Mouse (Mus musculus): ENCODE results near the gene Mapk8ip3. TPM values are rescaled to one million over a fixed set of nuclear protein-coding genes. Genes with fewer than 3 reads are reported as not detected.
A peak's percentile ranks its signal among the peaks of the same experiment; 100 is the strongest.
"Not testable (repeated sequence)": the region's sequence is repeated elsewhere in the genome, so short reads cannot be mapped to it uniquely, and the experiment has no call there.

Mapk8ip3 gene
- polyA plus RNA-seq (2015; fragmentation: Nextera tagmentation; extraction: Ambion mirVana), result 29.2 and 31.3 TPM in 2 replicates

DNA sequence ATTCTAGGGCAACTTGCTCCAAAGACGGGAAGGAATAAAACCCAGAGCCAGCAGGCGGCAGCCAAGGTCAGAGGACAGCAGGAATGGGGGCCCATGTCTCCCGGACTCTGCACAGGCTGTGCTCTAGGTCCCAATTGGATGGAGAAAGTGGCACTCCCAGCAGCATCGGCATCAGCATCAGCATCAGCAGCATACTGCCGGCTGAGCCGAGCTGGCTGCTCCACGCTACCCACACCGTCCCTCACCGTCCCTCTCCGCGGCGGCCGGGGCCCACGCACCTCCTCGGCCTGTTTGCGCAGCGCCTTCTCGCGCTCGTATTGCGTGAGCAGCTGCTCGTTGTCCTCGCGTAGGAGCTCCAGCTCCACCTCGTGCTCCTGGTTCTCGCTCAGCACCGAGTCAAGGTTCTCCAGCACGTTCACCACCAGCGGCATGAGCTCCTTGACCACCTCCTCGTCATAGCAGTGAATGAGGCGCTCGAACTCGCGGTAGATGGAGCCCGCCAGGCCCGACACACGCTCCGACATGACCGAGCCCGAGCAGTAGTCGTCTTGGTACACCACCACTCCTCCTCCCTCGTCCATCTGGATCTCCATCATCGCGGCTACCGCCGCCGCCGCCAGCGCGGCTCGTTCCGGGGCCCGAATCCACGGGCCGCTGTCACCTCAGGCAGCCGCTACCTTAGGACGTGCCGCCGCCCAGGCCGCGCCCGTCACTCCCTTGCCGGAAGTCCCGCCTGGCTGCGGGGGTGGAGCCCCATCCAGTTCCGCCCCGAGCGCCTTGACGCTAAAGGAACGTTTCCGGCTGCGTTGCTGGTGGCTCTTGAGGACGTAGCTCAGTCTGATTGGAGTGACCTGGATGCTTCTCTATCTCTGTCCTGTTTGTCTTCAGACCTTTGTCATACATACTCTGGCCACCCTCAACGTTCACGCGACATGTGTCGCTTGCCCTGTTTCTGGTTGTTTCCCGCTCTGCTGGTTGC is at the start of gene Mapk8ip3:
Mapk8ip3 (minus strand) TSS at position 719 of the 979 bp plus-strand sequence.
- H3K36me3 ChIP-seq, result no peaks in the 10 kb centered on the region
- no peaks in the 10 kb centered on the region for H3K27me3 ChIP-seq (replicated peaks)
- peaks cover 15% of the 10 kb centered on the region for H3K4me1 ChIP-seq
- peak within 1 kb of the TSS; percentile 68 for H3K4me3 ChIP-seq (replicated peaks)
- under 1% methylated on average over 78 of the region's 78 CpGs for WGBS
- H3K9ac ChIP-seq, result peak within 1 kb of the TSS; percentile 54
- peak within 1 kb of the TSS; percentile 79 for H3K27ac ChIP-seq
- peak; percentile 98 for ATAC-seq (ENCODE audit: insufficient read depth, low FRiP score, low read depth)
- H3K9me3 ChIP-seq, result no peaks in the 10 kb centered on the region
- H3K4me2 ChIP-seq, result peak within 1 kb of the TSS; percentile 83

DNA sequence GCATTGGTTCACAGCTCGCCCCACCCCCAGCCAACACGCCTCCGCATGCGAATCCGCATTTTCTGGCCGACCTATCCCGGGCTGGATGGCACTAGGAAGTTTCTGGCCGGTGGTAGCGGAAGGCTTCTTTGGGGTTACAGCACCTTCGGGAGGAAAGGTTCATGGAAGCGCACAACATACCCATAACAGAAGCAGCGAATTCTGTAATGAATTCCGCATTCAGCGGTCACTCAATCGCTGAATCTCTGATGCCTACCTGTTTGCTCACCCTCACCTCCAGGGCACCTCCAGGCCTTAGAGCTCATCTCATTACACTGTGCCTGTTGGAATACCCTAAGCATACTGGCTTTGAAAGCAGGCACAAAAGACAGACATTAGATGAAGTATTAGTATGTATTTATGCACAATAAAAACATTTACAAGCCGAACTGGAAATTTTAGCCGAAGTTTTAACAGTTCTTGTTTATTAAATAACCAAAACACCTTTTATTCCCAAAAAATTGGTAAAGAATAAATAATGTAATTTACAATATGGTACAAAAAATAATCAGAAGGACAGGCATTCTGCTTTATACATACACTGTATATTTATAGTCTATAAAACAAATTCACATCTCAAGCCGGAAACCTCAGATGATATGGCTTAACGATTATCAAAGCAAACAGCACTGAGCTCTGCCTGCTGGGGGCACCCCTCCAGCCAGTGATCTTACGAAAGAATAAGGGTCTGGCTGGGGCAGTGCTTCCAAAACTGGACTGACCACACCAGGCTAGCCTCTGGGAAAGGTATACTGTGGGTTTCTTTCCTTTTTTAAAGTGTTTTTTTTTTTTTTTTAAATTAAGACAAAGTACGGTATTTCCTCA is 24.3 kb upstream of the Mapk8ip3 start:
- Histone ChIP-seq H3K9ac (no peak overlapping the region), H3K4me2 (peak overlapping the region; percentile 64), H3K9me3 (no peaks in the 10 kb centered on the region), H3K4me3 (replicated peaks) (peak overlapping the region; percentile 78), H3K4me1 (0 out of 2 replicates have a peak, but pooled peaks cover 5% of the 10 kb centered on the region), H3K27ac (peak overlapping the region; percentile 32; the same call in 1 of the 2 replicates), H3K27me3 (replicated peaks) (no peaks in the 10 kb centered on the region), H3K36me3 (peaks cover 32% of the 10 kb centered on the region)
- ATAC-seq (ENCODE audit: insufficient read depth, low FRiP score, low read depth), result peak; percentile 28
- WGBS, result 13% methylated on average over 21 of the region's 21 CpGs

DNA sequence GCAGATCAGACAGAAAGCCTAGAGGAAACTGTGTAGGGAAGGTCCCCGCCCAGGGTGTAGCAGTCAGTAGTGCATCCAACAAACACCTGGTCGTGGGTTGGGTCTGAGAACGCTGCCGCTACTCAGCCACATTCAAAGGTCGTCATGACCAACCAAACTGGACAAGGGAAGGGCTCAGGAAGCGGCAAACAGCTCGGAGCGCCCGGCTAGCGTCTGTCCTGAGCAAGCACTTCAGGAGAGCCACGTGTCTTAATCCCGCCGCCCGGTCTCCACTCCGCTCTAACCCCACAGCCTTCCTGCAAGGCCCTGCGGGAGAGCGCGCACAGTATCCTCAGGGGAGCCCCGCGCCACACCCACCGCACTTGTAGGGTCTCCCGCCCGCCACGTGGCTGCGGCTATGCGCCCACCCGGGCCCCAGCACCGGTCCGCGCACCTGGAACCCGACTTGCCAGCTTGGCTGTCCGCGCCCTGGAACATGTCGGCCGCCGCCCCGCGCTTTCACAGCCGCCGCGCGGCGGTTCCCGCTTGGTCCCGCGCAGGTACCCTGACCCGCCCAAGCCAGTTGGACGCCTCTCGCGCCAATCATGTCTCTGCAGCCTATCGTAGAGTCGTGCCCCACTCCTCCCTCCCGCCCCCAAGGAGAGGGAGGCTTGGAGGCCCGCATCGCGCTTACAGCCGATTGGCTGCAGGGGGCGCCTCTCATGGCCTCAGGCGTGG is 23.5 kb upstream of the Mapk8ip3 start, which contains the start of gene Jpt2:
Jpt2 (minus strand) TSS at position 555 of the 717 bp plus-strand sequence.
- Histone ChIP-seq H3K36me3 (peaks cover 31% of the 10 kb centered on the region), H3K9ac (peak within 1 kb of the TSS; percentile 80), H3K27ac (peak within 1 kb of the TSS; percentile 87), H3K9me3 (no peaks in the 10 kb centered on the region), H3K4me3 (replicated peaks) (peak within 1 kb of the TSS; percentile 78), H3K27me3 (replicated peaks) (no peaks in the 10 kb centered on the region), H3K4me1 (0 out of 2 replicates have a peak, but pooled peaks cover 5% of the 10 kb centered on the region), H3K4me2 (peak within 1 kb of the TSS; percentile 64)
- under 1% methylated on average over 59 of the region's 59 CpGs for WGBS
- ATAC-seq (ENCODE audit: insufficient read depth, low FRiP score, low read depth), result peak; percentile 100

DNA sequence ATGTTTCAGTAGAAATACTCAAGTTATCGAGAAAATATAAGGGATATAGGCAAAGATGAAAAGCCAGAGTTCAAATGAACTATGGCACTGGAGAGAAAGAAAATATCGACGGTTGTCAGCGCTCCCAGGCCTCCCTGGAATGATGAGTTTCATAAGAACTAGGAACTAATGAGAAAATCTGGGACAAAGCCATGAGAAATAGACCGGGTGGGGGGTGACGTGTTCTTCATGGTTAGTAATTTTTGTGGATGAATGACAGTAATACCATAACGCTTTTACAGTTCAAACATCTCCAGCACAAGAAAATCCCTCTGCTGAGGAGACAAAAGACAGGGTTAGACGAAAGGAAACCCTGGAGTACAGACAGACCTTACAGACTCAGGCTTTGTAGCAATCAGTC is 22.6 kb upstream of the Mapk8ip3 start:
- peak overlapping the region; percentile 78 for H3K4me3 ChIP-seq (replicated peaks)
- peaks cover 28% of the 10 kb centered on the region for H3K36me3 ChIP-seq
- H3K27ac ChIP-seq, result peak overlapping the region; percentile 87; the same call in 1 of the 2 replicates
- no peaks in the 10 kb centered on the region for H3K9me3 ChIP-seq
- WGBS, result 35% methylated on average over 8 of the region's 8 CpGs
- H3K27me3 ChIP-seq (replicated peaks), result no peaks in the 10 kb centered on the region
- peak overlapping the region; percentile 80; the same call in 1 of the 2 replicates for H3K9ac ChIP-seq
- H3K4me2 ChIP-seq, result peak overlapping the region; percentile 64
- 0 out of 2 replicates have a peak, but pooled peaks cover 5% of the 10 kb centered on the region for H3K4me1 ChIP-seq
- no peak for ATAC-seq (ENCODE audit: insufficient read depth, low FRiP score, low read depth)

DNA sequence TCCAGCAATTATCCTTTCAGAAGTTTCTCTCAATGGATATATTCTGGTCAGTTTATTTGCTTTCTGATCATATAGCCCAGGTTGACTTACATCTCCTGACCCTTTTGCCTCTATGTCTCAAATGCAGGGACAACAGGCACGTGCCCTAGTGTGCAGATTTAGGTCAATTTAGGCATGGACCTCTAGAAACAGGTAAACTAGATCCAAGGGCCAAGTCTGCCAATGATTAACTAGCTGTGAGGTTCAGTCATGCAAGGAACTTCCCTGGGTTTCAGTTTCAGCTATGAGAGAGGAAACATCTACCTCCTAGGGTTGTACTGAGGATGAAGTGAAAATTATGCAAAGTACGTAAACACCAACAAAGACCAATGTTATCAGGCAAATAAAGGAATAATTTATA is 16.5 kb upstream of the Mapk8ip3 start:
- H3K4me2 ChIP-seq, result no peak overlapping the region
- no peak overlapping the region for H3K4me3 ChIP-seq (replicated peaks)
- no peak overlapping the region for H3K9ac ChIP-seq
- H3K9me3 ChIP-seq, result no peaks in the 10 kb centered on the region
- H3K27me3 ChIP-seq (replicated peaks), result no peaks in the 10 kb centered on the region
- peaks cover 33% of the 10 kb centered on the region for H3K36me3 ChIP-seq
- WGBS, result 78% methylated on average over 2 of the region's 2 CpGs
- ATAC-seq (ENCODE audit: insufficient read depth, low FRiP score, low read depth), result no peak
- 0 out of 2 replicates have a peak, but pooled peaks cover 4% of the 10 kb centered on the region for H3K4me1 ChIP-seq
- no peak overlapping the region for H3K27ac ChIP-seq

DNA sequence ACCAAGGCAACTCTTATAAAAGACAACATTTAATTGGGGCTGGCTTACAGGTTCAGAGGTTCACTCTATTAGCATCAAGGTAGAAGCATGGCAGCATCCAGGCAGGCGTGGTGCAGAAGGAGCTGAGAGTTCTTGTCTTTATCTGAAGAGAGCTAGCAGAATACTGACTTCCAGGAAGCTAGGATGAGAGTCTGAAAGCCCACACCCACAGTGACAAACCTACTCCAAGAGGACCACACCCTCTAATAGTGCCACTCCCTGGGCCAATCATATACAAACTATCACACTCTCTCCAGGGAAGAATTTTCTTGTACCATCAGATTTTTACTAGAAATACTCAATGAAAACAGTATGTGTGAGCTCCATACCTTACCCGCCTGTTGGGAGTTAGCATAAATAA is 13.9 kb upstream of the Mapk8ip3 start:
- Histone ChIP-seq H3K9me3 (no peaks in the 10 kb centered on the region), H3K27me3 (replicated peaks) (no peaks in the 10 kb centered on the region), H3K36me3 (peaks cover 45% of the 10 kb centered on the region), H3K9ac (no peak overlapping the region), H3K4me1 (0 out of 2 replicates have a peak, but pooled peaks cover 4% of the 10 kb centered on the region), H3K4me2 (no peak overlapping the region), H3K4me3 (replicated peaks) (no peak overlapping the region), H3K27ac (no peak overlapping the region)
- no peak for ATAC-seq (ENCODE audit: insufficient read depth, low FRiP score, low read depth)
- WGBS, result 81% methylated on average over 2 of the region's 2 CpGs

DNA sequence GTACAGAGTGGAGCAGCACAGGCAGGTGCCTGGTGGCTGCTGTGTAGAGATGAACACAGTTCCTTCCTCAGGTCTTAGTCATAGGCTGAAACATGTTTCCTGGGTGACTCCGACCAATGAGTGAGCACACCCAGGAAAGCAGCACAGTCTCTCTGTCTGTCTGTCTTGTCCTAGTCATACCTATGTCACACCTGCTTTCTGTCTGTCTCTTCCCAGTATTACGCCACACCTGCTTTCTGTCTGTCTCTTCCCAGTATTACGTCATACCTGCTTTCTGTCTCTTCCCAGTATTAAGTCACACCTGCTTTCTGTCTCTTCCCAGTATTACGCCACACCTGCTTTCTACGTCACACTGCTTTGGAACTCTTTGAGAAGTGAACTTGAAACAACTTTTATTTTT is 11.4 kb upstream of the Mapk8ip3 start:
- Histone ChIP-seq H3K27me3 (replicated peaks) (no peaks in the 10 kb centered on the region), H3K9me3 (no peaks in the 10 kb centered on the region), H3K36me3 (peaks cover 47% of the 10 kb centered on the region), H3K4me1 (0 out of 2 replicates have a peak, but pooled peaks cover 4% of the 10 kb centered on the region), H3K4me2 (no peak overlapping the region), H3K4me3 (replicated peaks) (no peak overlapping the region), H3K27ac (no peak overlapping the region), H3K9ac (no peak overlapping the region)
- 87% methylated on average over 5 of the region's 5 CpGs for whole genome bisulfite sequencing
- ATAC-seq (ENCODE audit: insufficient read depth, low FRiP score, low read depth), result no peak

DNA sequence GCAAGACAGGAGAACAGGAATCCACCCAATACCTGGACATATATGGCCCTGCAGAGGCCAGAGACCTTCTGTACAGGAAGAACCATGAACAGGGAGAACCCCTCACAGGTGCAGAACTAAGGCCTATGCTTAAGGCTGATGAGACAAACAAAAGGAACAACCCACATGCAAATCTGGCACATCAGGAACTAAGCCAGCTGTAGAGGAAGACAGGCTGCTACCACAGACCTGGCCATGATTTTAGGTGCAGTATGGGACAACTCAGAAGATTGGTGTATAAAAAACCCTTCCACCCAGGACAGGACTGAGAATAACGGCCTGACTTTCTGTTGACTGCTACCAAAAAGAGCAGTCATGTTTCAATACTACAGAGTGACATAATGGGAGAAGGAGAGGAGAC is 6.8 kb upstream of the Mapk8ip3 start:
- H3K36me3 ChIP-seq, result peaks cover 28% of the 10 kb centered on the region
- not testable (repeated sequence) for H3K4me2 ChIP-seq; H3K9me3 ChIP-seq; H3K4me1 ChIP-seq; H3K4me3 ChIP-seq (replicated peaks); ATAC-seq (ENCODE audit: insufficient read depth, low FRiP score, low read depth); H3K27me3 ChIP-seq (replicated peaks); H3K27ac ChIP-seq; H3K9ac ChIP-seq
- 84% methylated on average over 1 of the region's 1 CpGs for WGBS

DNA sequence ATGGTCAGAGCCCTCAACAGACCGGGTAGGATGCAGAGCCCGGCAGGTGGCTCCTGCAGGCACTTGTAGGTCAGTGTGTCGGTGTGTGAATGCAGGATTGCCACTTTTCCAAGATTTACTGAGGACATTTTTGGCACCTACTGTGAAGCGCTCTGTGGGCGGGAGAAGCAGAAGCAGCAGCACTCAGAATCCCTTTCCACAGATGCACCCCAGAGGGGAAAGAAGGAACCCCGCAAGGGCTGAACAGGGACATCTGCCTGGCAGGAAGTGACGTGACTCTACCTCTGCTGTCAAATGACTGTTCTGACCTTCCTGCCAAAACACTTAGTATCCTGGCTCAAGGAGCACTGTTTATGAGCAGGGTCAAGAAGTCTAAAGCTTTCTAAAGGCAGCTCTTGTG is 6.3 kb upstream of the Mapk8ip3 start:
- H3K27ac ChIP-seq, result no peak overlapping the region
- H3K9ac ChIP-seq, result no peak overlapping the region
- no peak overlapping the region for H3K4me3 ChIP-seq (replicated peaks)
- no peak overlapping the region for H3K4me2 ChIP-seq
- peaks cover 22% of the 10 kb centered on the region for H3K36me3 ChIP-seq
- no peak for ATAC-seq (ENCODE audit: insufficient read depth, low FRiP score, low read depth)
- H3K4me1 ChIP-seq, result no peaks in the 10 kb centered on the region
- H3K9me3 ChIP-seq, result no peaks in the 10 kb centered on the region
- H3K27me3 ChIP-seq (replicated peaks), result no peaks in the 10 kb centered on the region
- 86% methylated on average over 7 of the region's 7 CpGs for WGBS

DNA sequence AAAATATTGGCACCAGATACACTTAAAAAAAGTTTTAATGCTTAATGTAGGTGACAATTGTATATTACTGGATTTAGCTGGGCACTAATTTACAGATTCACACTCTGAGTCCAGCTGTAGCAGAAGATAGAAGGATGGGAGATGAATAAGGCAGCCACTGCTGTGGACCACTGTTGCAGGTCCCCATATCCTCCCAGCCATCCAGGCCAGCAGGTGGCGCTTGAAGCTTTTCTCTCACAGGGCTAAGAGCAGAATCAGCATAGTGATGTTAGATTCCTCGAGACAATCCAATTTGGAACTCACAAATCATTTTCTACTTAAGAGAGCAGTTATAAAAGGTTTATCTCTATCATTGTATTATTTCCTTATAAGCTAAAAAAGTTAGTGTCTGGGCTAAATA is 5.7 kb upstream of the Mapk8ip3 start:
- H3K4me1 ChIP-seq; H3K4me2 ChIP-seq; H3K4me3 ChIP-seq (replicated peaks); H3K27me3 ChIP-seq (replicated peaks); H3K9ac ChIP-seq; H3K27ac ChIP-seq; H3K9me3 ChIP-seq: not testable (repeated sequence)
- 0 out of 2 replicates have a peak, but pooled peaks have one; percentile 65 for ATAC-seq (ENCODE audit: insufficient read depth, low FRiP score, low read depth)
- WGBS, result 9% methylated on average over 2 of the region's 2 CpGs
- H3K36me3 ChIP-seq, result peaks cover 17% of the 10 kb centered on the region

DNA sequence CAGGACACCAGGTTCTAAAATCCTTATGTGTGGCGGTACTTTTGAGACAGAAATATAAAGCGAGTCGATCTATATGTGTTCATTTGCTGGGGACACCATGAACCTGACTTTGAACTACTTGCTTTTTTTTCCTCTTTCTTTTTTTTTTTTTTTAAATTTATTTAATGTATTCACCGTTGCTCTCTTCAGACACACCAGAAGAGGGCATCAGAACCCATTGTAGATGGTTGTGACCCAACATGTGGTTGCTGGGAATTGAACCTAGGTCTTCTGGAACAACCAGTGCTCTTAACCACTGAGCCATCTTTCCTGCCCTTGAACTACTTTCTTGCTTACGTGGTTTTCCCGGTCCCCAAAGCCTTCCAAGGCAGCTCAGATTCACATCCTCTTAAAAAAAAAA is 489 bp upstream of the Mapk8ip3 start:
- Histone ChIP-seq H3K9me3 (no peaks in the 10 kb centered on the region), H3K27me3 (replicated peaks) (no peaks in the 10 kb centered on the region), H3K4me1 (peaks cover 15% of the 10 kb centered on the region), H3K9ac (peak overlapping the region; percentile 54; the same call in 1 of the 2 replicates), H3K4me2 (peak overlapping the region; percentile 83), H3K27ac (peak overlapping the region; percentile 79), H3K36me3 (no peaks in the 10 kb centered on the region), H3K4me3 (replicated peaks) (peak overlapping the region; percentile 68)
- ATAC-seq (ENCODE audit: insufficient read depth, low FRiP score, low read depth), result no peak
- WGBS, result 46% methylated on average over 6 of the region's 6 CpGs

Data from stomach, embryonic 15.5 days (tissue).